Mouse (Mus musculus): ENCODE results near the gene Cbx5. TPM values are rescaled to one million over a fixed set of nuclear protein-coding genes. Genes with fewer than 3 reads are reported as not detected.

Cbx5 gene
- 54.8 TPM for polyA plus RNA-seq (2012; fragmentation: generic; extraction: Trizol)

DNA sequence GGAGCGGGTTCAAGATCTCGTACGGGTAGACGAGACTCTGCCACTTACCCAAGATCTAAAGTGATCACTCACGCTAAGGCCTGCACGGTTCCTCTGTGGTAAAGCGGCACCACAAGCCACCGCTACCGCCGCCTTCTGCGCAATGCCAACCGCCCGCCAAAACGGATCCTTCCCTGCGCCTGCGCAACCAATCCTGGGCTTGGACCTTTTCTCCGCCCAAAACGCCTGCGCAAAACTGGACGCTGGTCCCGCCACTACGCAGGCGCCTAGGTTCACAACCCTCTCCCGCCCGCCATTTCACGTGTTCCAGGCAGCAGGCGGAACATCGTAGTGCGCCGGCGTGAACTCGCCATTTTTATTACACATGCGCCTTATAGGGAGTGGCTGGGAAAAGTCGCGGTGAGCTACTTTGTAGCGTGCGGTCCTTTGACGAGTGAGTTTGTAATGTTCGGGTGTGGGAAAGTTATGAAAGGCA lies at the start of gene Cbx5:
Cbx5 (minus strand) TSS at position 132 of the 475 bp plus-strand sequence.
- H3K27me3 ChIP-seq (ENCODE audit: control insufficient read depth, insufficient read depth, insufficient read length): no peaks in the 10 kb centered on the region
- H3K4me2 ChIP-seq (ENCODE audit: low read depth): peak within 1 kb of the TSS; percentile 89
- peak within 1 kb of the TSS; percentile 30 for H3ac ChIP-seq (ENCODE audit: control insufficient read depth, insufficient read length)
- peak within 1 kb of the TSS; percentile 95 for H3K4me3 ChIP-seq
- peak; percentile 11 for TF ChIP-seq REST (IDR thresholded peaks at IDR 0.05; ENCODE audit: insufficient read depth, insufficient read length)
- no peak for TF ChIP-seq TCF3 (IDR thresholded peaks at IDR 0.05; ENCODE audit: insufficient read length, low read depth)
- TF ChIP-seq POLR2AphosphoS2 (IDR thresholded peaks at IDR 0.05; ENCODE audit: insufficient read length, low read depth): peak; percentile 89
- no peak for TF ChIP-seq CEBPB (IDR thresholded peaks at IDR 0.05; ENCODE audit: insufficient read depth, poor library complexity, severe bottlenecking)
- TF ChIP-seq MAX (IDR thresholded peaks at IDR 0.05; ENCODE audit: low read depth): peak; percentile 66
- TF ChIP-seq SRF (IDR thresholded peaks at IDR 0.05; ENCODE audit: control insufficient read depth, insufficient read length, low read depth): peak; percentile 82
- no peak for TF ChIP-seq TCF12 (IDR thresholded peaks at IDR 0.05; ENCODE audit: insufficient read depth, poor library complexity, severe bottlenecking)
- peak; percentile 88 for TF ChIP-seq POLR2A (IDR thresholded peaks at IDR 0.05; ENCODE audit: insufficient read length, low read depth)
- TF ChIP-seq MYOG (IDR thresholded peaks at IDR 0.05; ENCODE audit: control insufficient read depth in 1 of 3, insufficient read depth in 1 of 3, insufficient read length in 2 of 3, low read depth in 2 of 3): no peak
- TF ChIP-seq USF1 (IDR thresholded peaks at IDR 0.05; ENCODE audit: low read depth): peak; percentile 49
- peak; percentile 58 for TF ChIP-seq E2F4 (IDR thresholded peaks at IDR 0.05; ENCODE audit: insufficient read depth)
- no peak for TF ChIP-seq MYOD1 (IDR thresholded peaks at IDR 0.05; ENCODE audit: control insufficient read depth in 1 of 3, insufficient read length in 2 of 3, low read depth in 2 of 3)
- peaks cover 84% of the 10 kb centered on the region for H3K79me2 ChIP-seq (ENCODE audit: control insufficient read depth, insufficient read depth)
- peaks cover 45% of the 10 kb centered on the region for H3K36me3 ChIP-seq (ENCODE audit: control insufficient read depth, insufficient read depth)

DNA sequence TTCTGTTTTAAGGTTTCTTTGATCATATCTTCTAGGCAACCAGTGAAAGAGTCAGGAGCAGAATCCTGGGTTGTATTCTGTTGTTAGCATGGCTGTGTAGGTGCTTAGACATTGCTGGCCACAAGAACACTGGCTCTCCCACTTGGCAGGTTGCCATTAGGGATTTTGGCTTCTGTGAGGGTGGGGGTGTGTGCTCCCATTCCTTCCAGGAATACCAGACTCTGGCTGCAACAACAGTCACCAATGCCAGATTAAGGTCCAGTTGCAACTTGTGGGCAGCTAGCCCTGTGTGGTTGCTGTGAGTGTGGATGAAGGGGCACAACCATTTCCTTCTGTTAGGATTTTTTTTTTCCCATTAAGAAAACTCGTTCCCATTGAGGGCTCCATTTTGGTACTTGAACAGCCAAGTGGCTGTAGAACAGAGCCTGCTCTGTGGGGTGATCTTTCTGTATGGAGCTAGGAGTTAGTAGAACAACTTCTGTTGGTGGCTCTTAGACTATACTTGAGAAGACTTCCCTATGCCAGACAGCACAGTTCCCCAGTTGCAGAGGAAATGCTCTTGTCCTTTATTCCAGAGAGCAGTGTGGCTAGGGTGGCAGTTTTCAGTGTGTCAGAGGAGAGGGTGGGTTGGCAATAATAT lies 46.3 kb upstream of the Cbx5 start:
- peaks cover 21% of the 10 kb centered on the region for H3K36me3 ChIP-seq (ENCODE audit: control insufficient read depth, insufficient read depth)
- H3K4me3 ChIP-seq: no peak overlapping the region
- TF ChIP-seq E2F4 (IDR thresholded peaks at IDR 0.05; ENCODE audit: insufficient read depth) (no peak), POLR2A (IDR thresholded peaks at IDR 0.05; ENCODE audit: insufficient read length, low read depth) (no peak), MYOG (IDR thresholded peaks at IDR 0.05; ENCODE audit: control insufficient read depth in 1 of 3, insufficient read depth in 1 of 3, insufficient read length in 2 of 3, low read depth in 2 of 3) (peak in 1 of 3 experiments; percentile 41), POLR2AphosphoS2 (IDR thresholded peaks at IDR 0.05; ENCODE audit: insufficient read length, low read depth) (no peak), MYOD1 (IDR thresholded peaks at IDR 0.05; ENCODE audit: control insufficient read depth in 1 of 3, insufficient read length in 2 of 3, low read depth in 2 of 3) (peak in 1 of 3 experiments; percentile 45), SRF (IDR thresholded peaks at IDR 0.05; ENCODE audit: control insufficient read depth, insufficient read length, low read depth) (no peak), CEBPB (IDR thresholded peaks at IDR 0.05; ENCODE audit: insufficient read depth, poor library complexity, severe bottlenecking) (no peak), TCF3 (IDR thresholded peaks at IDR 0.05; ENCODE audit: insufficient read length, low read depth) (no peak)
- H3ac ChIP-seq (ENCODE audit: control insufficient read depth, insufficient read length): no peak overlapping the region
- H3K27me3 ChIP-seq (ENCODE audit: control insufficient read depth, insufficient read depth, insufficient read length): no peaks in the 10 kb centered on the region
- peak overlapping the region; percentile 14 for H3K4me2 ChIP-seq (ENCODE audit: low read depth)
- peaks cover 61% of the 10 kb centered on the region for H3K79me2 ChIP-seq (ENCODE audit: control insufficient read depth, insufficient read depth)

DNA sequence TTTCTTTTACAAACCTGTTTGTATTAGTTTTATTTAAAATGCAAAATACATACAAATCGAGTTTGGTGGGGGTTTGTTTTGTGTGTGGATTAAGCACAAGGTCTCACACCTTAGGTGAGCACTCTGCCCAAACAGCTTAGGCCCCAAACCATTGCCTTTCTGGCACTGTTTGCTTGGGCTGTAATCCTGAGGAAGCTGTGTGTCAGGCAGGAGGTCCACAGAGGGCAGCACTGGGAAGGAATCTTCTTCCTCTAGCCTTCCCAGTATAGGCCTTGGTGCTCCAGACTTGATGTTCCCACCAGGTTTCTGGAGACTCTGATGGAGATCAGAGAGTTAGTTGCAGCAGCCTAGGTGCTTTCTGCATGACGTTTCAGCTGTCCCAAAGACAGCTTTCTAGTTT lies 45.0 kb upstream of the Cbx5 start:
- Histone ChIP-seq H3K4me2 (ENCODE audit: low read depth) (no peak overlapping the region), H3K4me3 (no peak overlapping the region)
- TF ChIP-seq E2F4 (IDR thresholded peaks at IDR 0.05; ENCODE audit: insufficient read depth) (no peak), POLR2A (IDR thresholded peaks at IDR 0.05; ENCODE audit: insufficient read length, low read depth) (no peak), MYOG (IDR thresholded peaks at IDR 0.05; ENCODE audit: control insufficient read depth in 1 of 3, insufficient read depth in 1 of 3, insufficient read length in 2 of 3, low read depth in 2 of 3) (no peak), MAX (IDR thresholded peaks at IDR 0.05; ENCODE audit: low read depth) (no peak), TCF12 (IDR thresholded peaks at IDR 0.05; ENCODE audit: insufficient read depth, poor library complexity, severe bottlenecking) (no peak), MYOD1 (IDR thresholded peaks at IDR 0.05; ENCODE audit: control insufficient read depth in 1 of 3, insufficient read length in 2 of 3, low read depth in 2 of 3) (no peak)

DNA sequence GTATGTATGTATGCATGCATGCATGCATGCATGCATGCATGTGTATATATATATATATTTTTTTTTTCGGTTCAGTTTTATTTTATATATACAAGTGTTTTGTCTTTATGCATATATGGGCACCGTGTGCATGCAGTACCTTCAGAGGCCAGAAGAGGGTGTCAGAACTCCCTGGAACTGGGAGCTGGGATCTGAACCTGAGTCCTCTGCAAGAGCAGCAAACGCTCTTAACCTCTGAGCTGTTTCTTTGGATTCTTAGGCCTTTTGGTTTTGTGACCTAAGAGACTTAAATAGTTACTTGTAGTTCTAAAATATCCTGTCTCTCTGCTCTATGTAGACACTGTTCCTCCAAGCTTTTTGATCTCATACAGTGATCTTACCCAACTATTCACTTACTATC lies 44.5 kb upstream of the Cbx5 start:
- no peak overlapping the region for H3ac ChIP-seq (ENCODE audit: control insufficient read depth, insufficient read length)
- peaks cover 78% of the 10 kb centered on the region for H3K79me2 ChIP-seq (ENCODE audit: control insufficient read depth, insufficient read depth)
- no peak overlapping the region for H3K4me3 ChIP-seq
- TF ChIP-seq SRF (IDR thresholded peaks at IDR 0.05; ENCODE audit: control insufficient read depth, insufficient read length, low read depth): no peak
- TF ChIP-seq E2F4 (IDR thresholded peaks at IDR 0.05; ENCODE audit: insufficient read depth): no peak
- no peak for TF ChIP-seq MYOD1 (IDR thresholded peaks at IDR 0.05; ENCODE audit: control insufficient read depth in 1 of 3, insufficient read length in 2 of 3, low read depth in 2 of 3)
- TF ChIP-seq TCF12 (IDR thresholded peaks at IDR 0.05; ENCODE audit: insufficient read depth, poor library complexity, severe bottlenecking): no peak
- TF ChIP-seq CEBPB (IDR thresholded peaks at IDR 0.05; ENCODE audit: insufficient read depth, poor library complexity, severe bottlenecking): no peak
- no peak for TF ChIP-seq USF1 (IDR thresholded peaks at IDR 0.05; ENCODE audit: low read depth)
- TF ChIP-seq POLR2A (IDR thresholded peaks at IDR 0.05; ENCODE audit: insufficient read length, low read depth): no peak
- TF ChIP-seq MAX (IDR thresholded peaks at IDR 0.05; ENCODE audit: low read depth): no peak
- TF ChIP-seq POLR2AphosphoS2 (IDR thresholded peaks at IDR 0.05; ENCODE audit: insufficient read length, low read depth): no peak
- no peak for TF ChIP-seq TCF3 (IDR thresholded peaks at IDR 0.05; ENCODE audit: insufficient read length, low read depth)
- no peak for TF ChIP-seq MYOG (IDR thresholded peaks at IDR 0.05; ENCODE audit: control insufficient read depth in 1 of 3, insufficient read depth in 1 of 3, insufficient read length in 2 of 3, low read depth in 2 of 3)
- no peak for TF ChIP-seq REST (IDR thresholded peaks at IDR 0.05; ENCODE audit: insufficient read depth, insufficient read length)
- H3K27me3 ChIP-seq (ENCODE audit: control insufficient read depth, insufficient read depth, insufficient read length): no peaks in the 10 kb centered on the region
- peaks cover 3% of the 10 kb centered on the region for H3K36me3 ChIP-seq (ENCODE audit: control insufficient read depth, insufficient read depth)
- H3K4me2 ChIP-seq (ENCODE audit: low read depth): no peak overlapping the region

More for the DNA sequence above, 45.0 kb upstream of the Cbx5 start:
- Histone ChIP-seq H3K79me2 (ENCODE audit: control insufficient read depth, insufficient read depth) (peaks cover 73% of the 10 kb centered on the region), H3K27me3 (ENCODE audit: control insufficient read depth, insufficient read depth, insufficient read length) (no peaks in the 10 kb centered on the region), H3ac (ENCODE audit: control insufficient read depth, insufficient read length) (no peak overlapping the region), H3K36me3 (ENCODE audit: control insufficient read depth, insufficient read depth) (peaks cover 9% of the 10 kb centered on the region)

Data from myocyte (in vitro differentiated cells).